Mouse (Mus musculus): ENCODE data around the gene Skap1.
"Not testable (repeated sequence)": the region's sequence is repeated elsewhere in the genome, so short reads cannot be mapped to it uniquely, and the experiment has no call there.

GRCm38 (mm10) chr11:96784847-96785246 is 320.5 kb downstream of the Skap1 start:
- TF ChIP-seq CTCF (IDR thresholded peaks at IDR 0.05; ENCODE audit: low read depth), result peak; percentile 83
- not testable (repeated sequence) for TF ChIP-seq EP300 (IDR thresholded peaks at IDR 0.05; ENCODE audit: low read depth)

Measured in liver, postnatal 0 days (tissue).